Mouse (Mus musculus) frontal cortex, postnatal 36 days (tissue): Measurements from ENCODE around the gene Gm11639.

Experiments used
- DNase-seq, 2 experiments: peaks; one replicate each; pipeline ENCODE4 v3.0.0; 2022; ENCODE audit warnings: low spot score in 2 of 2

Gene Gm11639

DNA sequence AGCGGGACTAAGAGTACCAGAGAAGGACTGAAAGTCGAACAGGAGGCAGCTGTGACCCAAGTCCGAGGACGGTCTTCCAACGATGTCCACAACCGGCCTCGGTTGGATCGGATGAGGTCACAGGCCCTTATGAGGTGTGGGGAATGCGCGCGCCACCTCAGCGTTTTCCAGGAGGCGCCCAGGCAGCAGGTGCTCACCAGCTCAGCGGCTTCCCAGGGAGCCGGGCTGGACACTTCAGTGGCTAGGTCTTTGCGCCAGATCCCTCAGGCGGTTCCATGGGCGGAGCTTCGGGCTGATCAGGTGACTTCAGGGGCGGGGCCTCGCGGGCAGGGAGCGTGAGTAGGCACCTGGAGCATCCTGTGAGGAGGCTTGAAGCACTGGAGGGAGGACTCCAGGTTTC lies at the start of gene Gm11639:
Gene Gm11639, plus strand, starts transcription at position 160 of the 400 bp plus-strand sequence.
- DNase-seq, result no peak

DNA sequence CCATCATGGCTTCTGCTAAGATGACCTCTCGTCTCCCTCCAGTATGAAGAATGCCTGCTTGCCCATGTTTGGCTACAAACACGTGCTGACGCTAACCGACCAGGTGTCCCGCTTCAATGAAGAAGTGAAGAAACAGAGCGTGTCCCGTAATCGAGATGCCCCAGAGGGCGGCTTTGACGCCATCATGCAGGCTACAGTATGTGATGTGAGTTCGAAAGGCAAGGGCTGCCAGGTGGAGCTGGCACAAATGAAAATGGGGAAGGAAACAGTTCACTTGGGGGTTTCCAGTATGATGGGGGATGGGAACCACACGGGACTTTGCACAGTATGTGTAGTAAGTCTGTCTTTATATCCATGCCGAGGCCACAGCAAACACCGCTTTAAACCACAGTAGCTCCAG lies 48.5 kb upstream of the Gm11639 start:
- no peak for DNase-seq

DNA sequence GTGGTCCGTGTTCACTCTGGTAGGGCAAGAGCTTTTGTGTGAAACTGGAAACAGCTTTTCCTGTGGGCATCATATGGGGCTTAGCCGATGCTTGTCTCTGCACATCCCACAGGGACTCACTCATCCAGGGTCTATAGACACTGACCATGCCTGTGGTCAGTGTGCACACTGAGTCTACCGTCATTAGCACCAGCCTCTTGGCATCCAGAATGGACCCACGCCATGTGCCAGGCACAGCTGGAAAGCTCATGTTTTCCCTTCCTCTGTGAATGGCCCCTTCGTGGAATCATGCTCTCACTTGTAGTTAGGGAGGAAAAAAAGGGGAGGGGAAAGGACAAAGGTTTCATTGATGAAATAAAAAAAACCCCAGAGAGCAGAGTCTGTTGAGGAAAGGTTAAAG lies 47.5 kb upstream of the Gm11639 start:
- no peak for DNase-seq

DNA sequence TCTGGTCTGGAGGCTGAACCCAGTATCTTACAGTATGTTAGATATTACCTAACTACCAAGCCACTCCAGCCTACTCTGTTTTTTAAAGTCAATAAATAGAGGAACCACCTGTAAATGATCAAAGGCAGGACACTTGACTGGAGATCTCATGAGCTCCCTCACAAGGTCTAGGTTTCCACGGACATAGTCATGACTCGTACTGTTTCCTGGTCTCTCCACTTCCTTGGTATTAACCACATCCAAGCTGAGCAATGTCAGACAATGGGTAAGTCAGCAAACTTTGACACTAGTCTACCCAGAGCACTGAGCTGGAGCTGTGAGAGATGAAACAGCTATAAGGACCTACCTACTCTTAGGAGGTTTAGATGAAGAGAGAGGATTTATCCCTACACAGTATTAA lies 46.6 kb upstream of the Gm11639 start:
- no peak for DNase-seq

DNA sequence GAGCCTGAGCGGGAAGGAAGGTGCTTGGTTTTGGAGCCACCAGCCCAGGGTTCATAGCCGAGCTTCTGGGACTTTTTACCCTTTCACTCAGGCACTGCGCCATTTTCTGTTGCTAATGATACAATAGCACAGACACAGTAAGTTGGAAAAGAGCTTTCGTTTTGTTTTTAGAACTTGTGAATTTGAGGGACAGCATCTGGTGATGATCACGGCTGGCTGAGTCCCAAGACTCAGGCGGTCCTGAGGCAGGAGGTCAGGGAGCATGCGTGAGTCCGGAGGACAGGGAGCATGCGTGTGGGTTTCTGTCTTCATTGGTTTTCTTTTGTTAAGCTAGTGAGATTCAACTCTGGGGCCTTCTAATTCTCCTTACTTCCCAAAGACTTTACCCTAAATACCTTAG lies 45.9 kb upstream of the Gm11639 start:
- no peak for DNase-seq

DNA sequence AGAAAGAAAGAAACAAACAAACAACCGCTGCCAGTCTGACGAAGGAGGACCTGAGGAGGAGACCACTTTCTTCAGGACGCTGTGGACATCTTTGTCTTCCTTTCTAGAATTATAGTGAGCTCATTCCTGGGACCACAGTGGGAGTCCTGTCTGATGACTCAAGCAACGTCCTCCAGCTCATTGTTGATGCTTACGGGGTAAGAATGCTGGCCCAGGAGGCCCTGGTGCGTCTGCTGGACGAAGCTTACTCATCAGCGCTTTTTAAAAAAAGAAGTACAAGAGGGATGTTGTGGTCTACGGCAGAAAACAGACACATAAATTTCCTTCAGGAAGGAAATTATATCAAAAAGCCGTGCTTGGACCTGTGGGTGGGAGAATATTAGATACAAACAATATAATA lies 44.6 kb upstream of the Gm11639 start:
- no peak for DNase-seq

DNA sequence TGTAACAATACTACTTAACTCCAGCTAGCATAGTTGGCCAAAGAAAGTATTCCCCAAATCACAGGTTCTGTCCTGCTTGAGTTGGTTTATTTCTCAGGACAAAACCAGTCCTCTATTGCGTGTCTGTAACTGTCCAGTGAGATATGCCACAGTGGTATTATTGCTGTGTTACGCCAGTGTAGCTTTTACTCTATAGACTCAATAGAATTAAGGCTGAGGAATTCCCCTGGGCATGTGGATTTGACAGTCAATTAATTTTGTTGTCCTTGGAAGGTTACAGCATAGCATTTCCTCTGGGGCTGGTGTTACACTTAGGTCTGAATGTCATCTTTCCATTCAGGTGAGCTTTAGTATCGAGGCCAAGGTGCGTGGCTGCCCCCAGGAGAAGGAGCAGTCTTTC lies 42.3 kb upstream of the Gm11639 start:
- DNase-seq, result no peak

DNA sequence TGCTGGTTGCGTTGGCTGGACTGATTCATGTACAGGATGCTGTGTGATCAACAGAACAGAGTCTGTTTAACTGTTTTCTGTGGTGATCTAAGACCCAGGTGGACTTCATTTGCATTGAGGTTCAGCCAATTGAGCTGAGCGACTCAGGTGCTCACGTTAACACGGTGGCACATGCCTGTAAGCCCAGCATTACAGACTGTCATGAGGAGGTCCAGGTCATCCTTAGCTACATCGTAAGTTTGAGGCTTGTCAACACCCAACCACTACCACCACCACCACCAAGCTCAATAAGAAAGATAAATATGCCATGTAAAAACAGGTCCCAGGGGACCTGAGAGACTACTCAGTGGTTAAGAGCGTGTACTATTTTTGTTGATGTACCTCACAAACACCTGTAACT lies 40.1 kb upstream of the Gm11639 start:
- DNase-seq, result no peak

DNA sequence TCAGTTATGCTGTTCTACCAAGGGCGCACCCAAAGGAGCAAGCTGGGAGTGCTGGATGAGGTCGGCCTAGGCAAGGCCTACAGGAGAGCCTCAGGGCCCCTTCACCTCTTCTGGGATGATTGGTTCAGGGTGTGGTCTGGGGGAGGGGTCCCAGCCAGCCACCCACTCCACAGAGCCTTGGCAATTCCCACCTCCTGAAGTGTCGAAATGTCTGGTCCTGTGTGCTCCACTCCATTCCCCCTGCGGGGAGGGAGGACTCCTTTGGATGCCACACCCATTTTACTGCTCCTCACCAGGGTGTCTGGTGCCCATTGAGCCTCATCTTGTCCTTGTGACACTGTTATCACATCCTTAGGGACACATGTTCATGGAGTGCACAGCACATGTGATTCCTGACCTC lies 39.3 kb upstream of the Gm11639 start:
- no peak for DNase-seq

DNA sequence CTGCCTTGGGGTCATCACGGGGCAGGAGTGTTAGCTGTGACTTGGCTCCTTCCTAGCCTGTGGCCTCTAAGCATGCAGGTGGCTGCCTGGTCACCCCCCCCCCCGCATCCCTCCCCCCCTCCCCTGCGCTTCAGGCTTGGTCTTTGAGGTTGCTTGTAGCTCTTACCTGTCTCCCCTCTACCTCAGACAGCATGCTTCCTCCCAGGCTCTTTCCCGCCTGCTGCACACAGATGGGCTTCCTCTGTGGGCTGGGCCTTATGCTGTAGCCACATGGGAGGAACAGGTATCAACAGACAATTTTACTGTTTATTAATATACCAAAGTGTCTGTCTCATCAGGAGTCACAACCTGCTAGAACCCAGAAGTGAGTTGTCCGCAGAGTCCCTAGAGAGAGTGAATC lies 38.9 kb upstream of the Gm11639 start:
- DNase-seq, result no peak

DNA sequence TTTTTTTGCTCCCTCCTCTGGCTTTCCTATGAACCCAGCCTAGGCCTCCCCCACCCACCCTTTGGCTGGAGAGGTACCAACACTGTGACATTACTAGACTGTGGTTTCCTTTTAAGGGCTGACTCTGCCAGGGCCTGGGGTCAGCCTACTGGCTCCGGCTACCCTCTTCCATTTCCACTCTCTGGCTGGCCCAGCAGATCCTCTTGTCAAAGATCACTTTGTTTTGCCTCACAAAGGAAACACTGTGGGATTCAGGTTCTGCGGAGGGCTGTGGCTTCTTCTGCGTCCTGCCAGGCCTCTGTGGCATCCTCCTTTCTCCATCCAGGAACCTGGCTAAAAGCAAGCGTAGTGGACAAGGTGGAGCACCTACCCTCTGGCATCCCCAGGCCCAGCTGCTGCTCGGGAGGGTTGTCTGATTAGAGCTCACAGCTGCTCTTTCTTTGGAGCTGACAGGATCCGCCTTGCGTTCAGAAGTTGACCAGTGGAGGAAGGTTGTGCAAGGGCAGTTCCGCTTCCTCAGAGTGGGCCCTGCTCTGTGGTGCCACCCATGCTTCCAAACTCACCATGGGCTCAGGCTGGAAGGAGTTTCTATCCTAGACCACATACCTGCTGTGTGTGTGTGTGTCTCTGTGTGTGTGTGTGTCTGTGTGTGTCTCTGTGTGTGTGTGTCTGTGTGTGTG lies 38.2 kb upstream of the Gm11639 start:
- DNase-seq, result no peak

DNA sequence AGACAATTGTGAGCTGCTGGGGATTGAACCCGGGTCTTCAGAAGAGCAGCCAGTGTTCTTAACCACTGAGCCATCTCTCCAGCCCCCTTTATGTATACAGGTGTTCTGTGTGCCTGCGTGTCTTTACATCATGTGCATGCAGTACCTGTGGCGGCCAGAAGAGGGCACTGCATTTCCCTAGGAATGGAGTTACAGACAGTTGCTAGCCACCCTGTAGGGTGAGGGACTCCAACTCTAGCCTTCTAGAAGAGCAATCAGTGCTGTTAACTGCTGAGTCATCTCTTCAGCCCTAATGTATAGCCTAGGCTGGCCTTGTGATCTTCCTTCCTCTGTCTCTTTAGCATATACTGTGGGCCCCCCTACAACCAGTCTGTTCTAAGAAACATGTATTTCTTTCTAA lies 36.9 kb upstream of the Gm11639 start:
- DNase-seq, result peak in 1 of 2 experiments; percentile 34

DNA sequence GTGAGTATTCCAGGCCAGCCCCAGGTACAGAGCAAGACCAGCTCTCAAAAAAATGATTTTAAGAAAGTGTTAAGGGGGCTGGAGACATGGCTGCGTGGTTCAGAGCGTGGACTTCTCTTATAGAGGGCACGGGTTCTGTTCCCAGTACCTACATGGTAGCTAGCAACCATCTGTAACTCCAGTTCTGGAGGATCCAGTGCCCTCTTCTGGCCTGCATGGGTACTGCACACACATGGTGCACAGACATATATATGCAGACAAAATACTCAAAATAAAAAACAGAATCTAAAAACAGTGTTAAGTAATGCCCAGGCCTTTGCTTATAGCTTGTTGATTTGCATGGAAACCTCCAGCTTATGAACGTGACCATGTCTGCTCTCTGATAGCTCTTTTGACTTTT lies 24.9 kb upstream of the Gm11639 start:
- DNase-seq, result no peak

DNA sequence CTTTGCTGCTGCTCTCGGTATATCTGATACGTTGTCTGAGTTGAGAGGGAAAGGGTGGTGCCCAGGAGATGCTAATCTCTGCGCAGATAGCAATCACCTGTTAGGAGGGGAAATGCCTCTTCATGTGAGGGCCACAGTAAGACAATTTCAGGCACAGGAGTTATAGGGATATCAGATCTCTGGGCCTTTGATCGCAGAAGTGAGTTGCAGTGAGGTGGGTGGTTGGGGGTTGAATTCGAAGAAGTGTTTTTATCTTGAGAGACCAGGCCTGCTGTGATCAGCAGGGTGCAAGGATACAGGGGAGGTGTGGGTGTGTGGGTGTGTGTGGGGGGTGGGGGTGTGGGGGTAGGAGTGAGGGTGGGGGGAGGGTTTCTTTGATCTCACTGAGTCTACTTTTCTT lies 24.4 kb upstream of the Gm11639 start:
- DNase-seq, result no peak

DNA sequence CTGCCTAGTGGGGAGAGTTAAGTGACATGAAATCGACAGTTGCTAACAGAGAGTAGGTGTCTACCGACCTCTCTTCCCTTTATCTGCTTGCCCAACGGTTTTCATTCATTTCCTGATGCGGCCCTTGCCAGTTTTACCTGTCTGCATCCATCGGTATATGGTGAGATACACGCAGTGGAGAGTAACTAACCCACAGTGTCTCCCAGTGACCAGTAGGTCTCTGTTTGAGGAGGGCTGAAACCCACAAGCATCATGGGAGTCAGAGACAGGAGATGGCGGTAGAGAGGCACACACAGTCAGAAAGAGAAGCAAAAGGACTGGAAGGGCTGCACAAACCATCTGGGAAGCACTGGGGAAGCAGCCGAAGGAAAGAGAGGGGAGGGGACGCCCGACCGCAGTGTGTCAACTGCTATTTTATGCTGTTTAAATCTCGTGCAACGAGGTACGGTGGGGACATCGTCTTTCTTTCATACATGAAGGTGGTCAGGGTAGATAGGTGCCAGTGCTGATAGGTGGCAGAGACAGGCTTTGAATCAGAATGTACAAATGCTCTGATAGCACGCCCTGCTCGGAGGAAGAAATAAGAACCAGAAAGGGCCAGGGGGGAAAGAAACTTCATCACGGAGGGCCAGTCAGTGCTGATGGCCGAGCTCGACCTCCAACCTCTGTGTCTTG lies 23.8 kb upstream of the Gm11639 start:
- peak in 1 of 2 experiments; percentile 40 for DNase-seq

DNA sequence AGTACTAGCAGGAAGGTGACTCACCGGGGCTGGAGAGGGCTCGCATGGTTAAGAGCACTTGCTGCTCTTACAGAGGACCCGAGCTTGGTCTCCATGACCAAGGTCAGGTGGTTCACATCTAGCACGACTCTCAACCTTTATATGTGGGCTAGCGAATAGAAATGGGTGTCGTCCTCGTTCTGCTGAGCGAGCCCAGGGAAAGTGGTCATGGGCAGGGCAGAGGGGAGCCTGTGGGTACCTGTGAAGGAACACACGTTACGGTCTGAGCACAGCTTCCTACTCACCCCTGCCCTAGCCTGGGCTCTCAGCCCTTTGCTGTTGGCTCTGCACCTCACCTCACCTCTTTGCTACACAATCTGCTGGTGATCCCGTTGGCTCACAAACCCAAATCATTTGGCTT lies 22.9 kb upstream of the Gm11639 start:
- DNase-seq, result no peak

DNA sequence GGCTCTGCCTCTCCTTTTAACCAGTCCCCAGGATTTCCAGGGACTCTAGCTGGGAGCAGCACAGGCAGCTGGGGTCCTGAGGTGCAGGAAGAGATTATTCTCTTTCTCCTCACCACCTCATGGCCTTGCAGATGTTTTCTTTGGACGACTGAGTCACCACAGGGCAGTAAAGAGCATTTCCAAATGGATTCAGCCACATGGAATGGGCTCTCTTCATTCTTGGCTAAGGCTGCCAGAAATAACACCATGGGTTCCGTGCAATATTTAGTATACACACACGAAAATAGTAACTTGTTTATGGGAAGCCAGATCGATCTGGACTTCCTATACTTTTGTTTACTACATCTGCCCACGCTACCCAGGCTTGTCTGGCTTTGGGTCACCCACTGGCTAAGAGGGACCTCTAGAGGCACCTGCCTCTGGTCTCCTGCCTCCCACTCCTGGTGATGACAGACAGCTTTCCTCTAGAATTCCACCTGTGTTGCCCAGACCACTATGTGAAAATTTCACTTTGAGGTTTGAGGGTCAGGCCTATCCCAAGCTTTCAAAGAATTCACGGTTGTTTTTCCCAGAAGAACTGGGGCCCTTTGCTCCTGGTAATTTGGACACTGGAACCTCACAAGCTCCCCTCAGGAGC lies 22.1 kb upstream of the Gm11639 start:
- DNase-seq, result no peak

DNA sequence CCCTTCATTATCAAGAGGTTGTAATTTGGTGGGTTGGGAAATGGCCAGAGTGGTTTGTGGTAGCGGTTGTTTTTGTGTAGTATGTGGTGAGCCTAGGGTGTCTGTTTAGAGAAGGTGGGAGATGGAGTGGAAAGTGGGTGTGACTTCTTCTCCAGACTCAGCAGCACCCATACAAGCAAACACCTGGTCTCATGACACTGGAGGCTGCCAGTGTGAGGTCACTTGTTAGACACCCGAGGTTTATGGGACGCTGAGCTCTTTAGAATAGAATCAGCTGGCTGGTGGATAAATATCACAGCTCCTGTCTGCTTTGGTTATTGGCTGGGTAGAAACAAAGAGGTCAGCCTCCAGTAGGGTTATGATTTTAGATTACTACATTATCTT lies 21.6 kb upstream of the Gm11639 start:
- no peak for DNase-seq

DNA sequence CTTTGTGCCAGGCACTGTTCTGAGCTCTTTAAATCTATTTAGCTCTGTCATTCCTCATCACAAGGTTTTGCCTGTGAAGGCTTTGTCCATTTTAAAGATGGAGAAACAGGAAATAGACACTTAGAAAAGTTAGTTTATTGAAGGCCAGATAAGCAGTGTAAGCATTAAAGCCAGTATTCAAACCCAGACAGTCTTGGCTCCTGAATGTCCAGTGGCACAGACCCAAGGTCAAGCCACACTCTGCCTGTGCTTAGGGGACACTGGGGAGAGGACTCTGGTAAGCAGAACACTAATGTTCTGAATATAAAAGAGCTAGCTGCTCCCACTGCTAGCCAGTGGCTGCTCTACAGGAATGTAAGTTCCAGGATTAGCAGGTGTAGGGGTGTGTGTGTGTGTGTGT lies 21.1 kb upstream of the Gm11639 start:
- DNase-seq, result no peak

DNA sequence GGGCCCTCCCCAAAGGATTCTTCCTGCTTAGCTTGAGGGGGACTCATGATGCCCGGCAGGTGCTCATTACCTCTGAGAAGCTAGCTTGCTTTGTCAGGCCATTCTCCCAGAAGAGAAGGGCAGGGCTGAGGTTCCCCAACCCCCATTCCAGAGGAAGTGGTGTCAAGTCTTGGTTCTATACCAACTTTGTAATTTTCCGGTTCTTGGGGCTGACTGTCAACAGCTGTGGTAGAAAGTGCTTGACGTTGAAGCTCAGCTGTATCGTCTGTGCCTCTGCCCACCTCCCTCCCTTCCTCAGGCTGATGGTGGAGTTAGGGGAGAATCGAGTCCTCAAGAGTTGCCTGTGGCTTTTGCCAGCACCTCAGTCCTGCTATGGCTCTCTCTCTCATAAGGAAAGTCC lies 18.1 kb upstream of the Gm11639 start:
- DNase-seq, result no peak

DNA sequence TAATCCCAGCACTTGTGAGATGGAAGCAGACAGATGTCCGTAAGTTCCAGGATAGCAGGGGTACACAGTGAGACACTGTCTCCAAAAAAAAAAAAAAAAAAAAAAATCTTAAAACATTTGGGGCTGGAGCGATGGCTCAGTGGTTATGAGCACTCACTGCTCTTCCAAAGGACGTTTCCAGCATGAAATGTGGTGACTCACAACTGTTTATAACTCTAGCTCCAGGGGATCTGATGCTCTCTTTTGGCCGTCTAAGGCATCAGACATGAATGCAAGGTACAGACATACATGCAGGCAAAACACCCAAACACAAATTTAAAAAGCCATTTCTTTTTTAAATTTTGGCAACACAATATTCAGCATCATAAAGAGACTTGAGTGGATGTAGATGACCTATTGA lies 12.1 kb upstream of the Gm11639 start:
- no peak for DNase-seq

DNA sequence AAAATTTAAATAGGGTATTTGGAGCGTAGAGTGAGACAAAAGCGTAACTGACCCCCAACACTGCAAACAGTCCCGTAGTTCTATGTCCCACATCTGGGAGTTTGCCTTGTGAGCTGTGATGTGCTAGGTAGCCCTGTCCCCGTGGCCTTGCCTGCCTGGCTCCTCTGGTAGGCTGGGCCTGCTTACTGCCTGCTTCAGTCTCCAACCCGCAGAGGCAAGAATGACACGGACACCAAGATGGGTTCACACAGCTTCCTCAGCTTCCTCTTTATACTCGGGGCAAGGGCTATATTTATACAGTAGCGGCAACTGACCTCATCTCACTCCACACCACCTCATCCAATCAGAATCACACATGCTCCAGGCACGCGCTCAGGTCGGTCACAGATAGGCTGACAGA lies 10.7 kb upstream of the Gm11639 start:
- DNase-seq, result no peak

DNA sequence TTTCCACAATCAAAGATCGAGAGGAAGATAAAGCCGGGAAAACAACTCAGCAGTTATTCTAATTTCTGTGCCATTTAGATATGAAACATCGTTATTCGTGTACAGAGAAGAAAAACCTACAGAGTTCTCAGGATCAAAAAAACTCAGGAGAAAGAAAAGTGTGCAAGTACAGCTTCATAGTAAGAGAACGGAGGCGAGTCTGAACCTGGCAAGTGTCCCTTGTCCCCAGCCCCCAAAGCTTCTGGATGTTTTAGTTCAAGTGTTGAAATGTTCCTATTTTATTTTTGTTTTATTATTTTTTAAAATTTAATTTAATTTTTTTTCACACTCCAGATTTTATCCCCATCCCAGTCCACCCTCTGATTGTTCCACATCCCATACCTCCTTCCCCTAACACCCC lies 7.7 kb downstream of the Gm11639 start:
- peak; percentile 14 to 53 for DNase-seq
